Mouse (Mus musculus): ENCODE results near the gene Tmem39a. TPM values are rescaled to one million over a fixed set of nuclear protein-coding genes. Genes with fewer than 3 reads are reported as not detected.
A peak's percentile ranks its signal among the peaks of the same experiment; 100 is the strongest.

Tmem39a gene
- total and polyA plus RNA-seq, 3 experiments: 17.3 to 148 (median 53.5) TPM

DNA sequence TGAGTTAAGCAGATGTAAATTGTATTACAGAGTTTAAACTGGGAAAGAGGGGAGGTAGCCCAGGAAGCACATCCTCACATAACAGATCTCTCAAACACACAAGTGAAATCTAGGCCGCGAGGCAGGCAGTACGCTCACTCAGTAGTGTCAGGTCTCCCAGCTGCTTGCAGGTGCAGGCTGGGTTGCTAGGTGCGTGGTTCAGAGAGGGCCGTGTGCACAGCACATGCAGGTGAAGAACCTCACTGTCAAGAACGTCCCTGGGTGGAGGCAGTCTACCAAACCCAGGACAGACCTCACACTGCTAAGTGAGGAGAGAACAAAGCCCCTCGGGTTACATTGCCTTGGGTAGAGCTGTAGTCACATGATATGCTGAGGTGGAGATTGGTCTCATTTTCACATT lies 26.3 kb downstream of the Tmem39a start:
- DNase-seq (ENCODE audit: low spot score) (no peak), ATAC-seq (ENCODE audit: extremely low read depth, insufficient number of reproducible peaks, low FRiP score, poor library complexity, severe bottlenecking) (no peak)
- Histone ChIP-seq H3K27me3 (ENCODE audit: insufficient read depth, low read length) (no peaks in the 10 kb centered on the region), H3K4me3 (ENCODE audit: low read depth, low read length) (peak overlapping the region; percentile 23; the same call in 1 of the 2 replicates), H3K36me3 (replicated peaks) (peaks cover 94% of the 10 kb centered on the region), H3K9me3 (replicated peaks) (no peaks in the 10 kb centered on the region), H3K4me1 (ENCODE audit: insufficient read depth, low read depth, low read length) (peaks cover 18% of the 10 kb centered on the region)
- TF ChIP-seq GATA1 (IDR thresholded peaks at IDR 0.05; ENCODE audit: borderline replicate concordance, low read length): no peak
- TF ChIP-seq TAL1 (conservative IDR thresholded peaks at IDR 0.05; ENCODE audit: low read depth, low read length): no peak
- no peak for TF ChIP-seq POLR2AphosphoS5 (IDR thresholded peaks at IDR 0.05; ENCODE audit: insufficient replicate concordance, low read depth, low read length)
- no peak for TF ChIP-seq CTCF (IDR thresholded peaks at IDR 0.05; ENCODE audit: low read depth, low read length)
- no peak for TF ChIP-seq GATA2 (IDR thresholded peaks at IDR 0.05; ENCODE audit: borderline replicate concordance, low read depth, low read length)

DNA sequence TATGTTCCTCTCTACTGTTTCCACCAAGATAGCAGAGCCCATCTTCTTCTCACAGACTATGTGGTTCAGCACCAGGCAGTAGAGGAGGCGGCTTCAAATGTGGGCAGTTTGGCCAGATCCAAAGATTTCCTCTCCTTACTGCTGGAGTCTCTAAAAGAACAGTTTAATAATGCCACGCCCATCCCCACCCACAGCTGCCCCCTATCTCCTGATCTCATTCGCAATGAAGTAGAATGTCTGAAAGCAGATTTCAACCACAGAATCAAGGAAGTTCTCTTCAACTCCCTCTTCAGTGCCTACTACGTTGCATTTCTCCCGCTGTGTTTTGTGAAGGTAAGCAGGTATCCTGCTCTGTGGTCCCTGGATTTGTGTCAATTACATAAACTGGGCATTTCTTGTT lies 26.7 kb downstream of the Tmem39a start:
- no peaks in the 10 kb centered on the region for H3K27me3 ChIP-seq (ENCODE audit: insufficient read depth, low read length)
- H3K9me3 ChIP-seq (replicated peaks): no peaks in the 10 kb centered on the region
- peaks cover 18% of the 10 kb centered on the region for H3K4me1 ChIP-seq (ENCODE audit: insufficient read depth, low read depth, low read length)
- no peak overlapping the region; the same call in 1 of the 2 replicates for H3K4me3 ChIP-seq (ENCODE audit: low read depth, low read length)
- no peak for TF ChIP-seq TAL1 (conservative IDR thresholded peaks at IDR 0.05; ENCODE audit: low read depth, low read length)
- peak; percentile 72; the same call in 1 of the 2 replicates for TF ChIP-seq GATA2 (IDR thresholded peaks at IDR 0.05; ENCODE audit: borderline replicate concordance, low read depth, low read length)
- peaks cover 95% of the 10 kb centered on the region for H3K36me3 ChIP-seq (replicated peaks)
- ATAC-seq (ENCODE audit: extremely low read depth, insufficient number of reproducible peaks, low FRiP score, poor library complexity, severe bottlenecking): peak; percentile 81
- peak; percentile 6 for DNase-seq (ENCODE audit: low spot score)

DNA sequence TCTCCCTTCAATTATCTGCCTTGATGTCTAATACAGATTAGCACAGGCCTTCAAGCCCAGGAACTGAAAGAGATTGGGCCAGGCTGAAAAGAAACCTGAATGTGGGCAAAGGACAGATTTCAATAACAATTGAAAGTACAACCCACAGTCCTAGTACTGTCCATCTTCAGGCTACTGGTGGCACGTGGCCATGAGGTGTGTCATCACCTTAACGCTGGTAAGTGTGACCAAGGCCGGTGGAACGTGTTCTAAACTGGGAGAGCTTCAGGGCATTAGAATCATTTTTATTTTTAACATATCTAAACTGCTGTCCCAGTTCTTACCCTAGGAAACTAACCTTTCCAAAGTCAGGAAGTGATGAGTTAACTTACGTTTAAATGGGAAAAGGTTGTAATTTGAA lies 28.7 kb downstream of the Tmem39a start:
- Histone ChIP-seq H3K27me3 (ENCODE audit: insufficient read depth, low read length) (no peaks in the 10 kb centered on the region), H3K36me3 (replicated peaks) (peaks cover 92% of the 10 kb centered on the region), H3K9me3 (replicated peaks) (no peaks in the 10 kb centered on the region), H3K4me1 (ENCODE audit: insufficient read depth, low read depth, low read length) (peaks cover 18% of the 10 kb centered on the region), H3K4me3 (ENCODE audit: low read depth, low read length) (no peak overlapping the region)
- no peak for TF ChIP-seq GATA2 (IDR thresholded peaks at IDR 0.05; ENCODE audit: borderline replicate concordance, low read depth, low read length)
- TF ChIP-seq CTCF (IDR thresholded peaks at IDR 0.05; ENCODE audit: low read depth, low read length): no peak
- no peak for TF ChIP-seq TAL1 (conservative IDR thresholded peaks at IDR 0.05; ENCODE audit: low read depth, low read length)
- no peak for TF ChIP-seq POLR2AphosphoS5 (IDR thresholded peaks at IDR 0.05; ENCODE audit: insufficient replicate concordance, low read depth, low read length)
- no peak for TF ChIP-seq GATA1 (IDR thresholded peaks at IDR 0.05; ENCODE audit: borderline replicate concordance, low read length)
- ATAC-seq (ENCODE audit: extremely low read depth, insufficient number of reproducible peaks, low FRiP score, poor library complexity, severe bottlenecking): no peak
- DNase-seq (ENCODE audit: low spot score): no peak

DNA sequence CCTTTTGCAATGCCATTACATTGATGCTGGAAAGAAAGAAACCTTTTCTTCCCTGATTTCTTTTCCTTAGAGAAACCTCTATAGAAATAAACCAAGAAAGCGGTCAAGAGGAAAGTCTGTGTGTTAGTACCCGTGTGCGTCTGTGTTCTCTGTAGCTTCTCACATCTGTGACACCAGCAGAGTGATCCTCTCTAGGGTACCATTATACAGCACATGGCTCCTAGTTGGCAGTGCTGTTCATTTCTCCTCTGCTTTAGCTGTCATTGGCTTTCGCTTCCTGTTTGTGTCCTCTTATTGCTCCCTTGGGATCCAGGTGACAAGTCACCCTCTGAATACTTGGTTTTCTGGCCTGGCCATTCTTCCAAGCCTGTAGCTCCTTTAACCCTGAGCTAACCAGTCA lies 29.1 kb downstream of the Tmem39a start:
- ATAC-seq (ENCODE audit: extremely low read depth, insufficient number of reproducible peaks, low FRiP score, poor library complexity, severe bottlenecking) (no peak), DNase-seq (ENCODE audit: low spot score) (no peak)
- Histone ChIP-seq H3K27me3 (ENCODE audit: insufficient read depth, low read length) (no peaks in the 10 kb centered on the region), H3K36me3 (replicated peaks) (peaks cover 92% of the 10 kb centered on the region), H3K4me3 (ENCODE audit: low read depth, low read length) (no peak overlapping the region), H3K9me3 (replicated peaks) (no peaks in the 10 kb centered on the region), H3K4me1 (ENCODE audit: insufficient read depth, low read depth, low read length) (peaks cover 18% of the 10 kb centered on the region)
- TF ChIP-seq CTCF (IDR thresholded peaks at IDR 0.05; ENCODE audit: low read depth, low read length) (no peak), GATA2 (IDR thresholded peaks at IDR 0.05; ENCODE audit: borderline replicate concordance, low read depth, low read length) (no peak), GATA1 (IDR thresholded peaks at IDR 0.05; ENCODE audit: borderline replicate concordance, low read length) (no peak), POLR2AphosphoS5 (IDR thresholded peaks at IDR 0.05; ENCODE audit: insufficient replicate concordance, low read depth, low read length) (no peak), TAL1 (conservative IDR thresholded peaks at IDR 0.05; ENCODE audit: low read depth, low read length) (no peak)

DNA sequence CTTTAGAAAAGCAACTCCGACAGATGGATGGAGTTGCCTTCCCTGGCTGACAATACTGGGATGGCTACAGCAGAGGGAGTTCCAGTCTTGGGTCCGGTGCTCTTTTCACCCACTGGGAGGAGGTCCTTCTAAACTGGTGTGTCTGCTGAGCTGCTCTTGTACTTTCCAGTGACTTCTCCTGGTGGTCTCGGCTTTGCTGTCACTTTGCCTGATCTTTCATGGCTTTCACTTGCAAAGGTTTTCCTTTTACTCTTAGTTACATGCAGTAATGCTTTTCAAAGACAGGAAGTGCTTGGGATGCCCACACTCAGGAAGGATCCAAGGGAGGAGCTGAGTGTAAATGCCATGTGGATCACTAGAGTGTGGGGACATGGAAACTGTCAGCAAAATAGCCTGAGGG lies 33.0 kb downstream of the Tmem39a start:
- no peak for DNase-seq (ENCODE audit: low spot score)
- H3K4me3 ChIP-seq (ENCODE audit: low read depth, low read length): no peak overlapping the region
- peaks cover 77% of the 10 kb centered on the region for H3K36me3 ChIP-seq (replicated peaks)
- H3K9me3 ChIP-seq (replicated peaks): no peaks in the 10 kb centered on the region
- H3K4me1 ChIP-seq (ENCODE audit: insufficient read depth, low read depth, low read length): no peaks in the 10 kb centered on the region
- no peak for ATAC-seq (ENCODE audit: extremely low read depth, insufficient number of reproducible peaks, low FRiP score, poor library complexity, severe bottlenecking)
- no peaks in the 10 kb centered on the region for H3K27me3 ChIP-seq (ENCODE audit: insufficient read depth, low read length)
- TF ChIP-seq TAL1 (conservative IDR thresholded peaks at IDR 0.05; ENCODE audit: low read depth, low read length): no peak
- TF ChIP-seq GATA1 (IDR thresholded peaks at IDR 0.05; ENCODE audit: borderline replicate concordance, low read length): no peak
- TF ChIP-seq CTCF (IDR thresholded peaks at IDR 0.05; ENCODE audit: low read depth, low read length): no peak
- no peak for TF ChIP-seq POLR2AphosphoS5 (IDR thresholded peaks at IDR 0.05; ENCODE audit: insufficient replicate concordance, low read depth, low read length)
- no peak for TF ChIP-seq GATA2 (IDR thresholded peaks at IDR 0.05; ENCODE audit: borderline replicate concordance, low read depth, low read length)

DNA sequence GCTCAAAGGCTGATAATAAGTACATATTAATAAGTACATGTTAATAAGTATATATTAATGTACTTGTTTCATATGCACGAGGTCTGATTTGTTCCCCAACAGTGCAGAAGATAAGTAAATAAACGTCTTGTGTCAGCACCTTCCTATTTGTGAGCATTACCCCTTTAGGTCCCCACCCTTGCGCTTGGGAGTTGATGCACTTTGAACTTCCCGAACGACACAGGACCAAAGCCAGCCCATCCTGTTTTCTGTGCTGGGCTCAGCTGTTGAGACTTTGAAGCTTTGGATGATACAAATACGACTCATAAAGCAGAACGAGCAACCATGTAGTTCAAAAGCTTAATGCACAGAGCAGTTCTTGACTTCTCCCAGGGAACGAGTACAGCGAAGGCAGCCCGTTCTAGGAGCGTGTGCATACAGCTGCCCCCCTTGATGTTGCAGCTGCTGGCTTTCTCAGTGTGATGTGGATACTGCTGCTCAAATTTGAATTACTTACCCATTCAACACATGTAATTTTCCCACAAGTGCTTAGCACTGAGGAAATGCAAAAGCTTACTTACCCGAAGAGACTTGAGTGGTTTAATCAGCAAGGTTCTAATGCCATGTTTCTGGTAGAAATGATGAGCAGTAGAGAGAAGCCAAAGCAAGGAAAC lies 33.7 kb downstream of the Tmem39a start:
- Histone ChIP-seq H3K9me3 (replicated peaks) (no peaks in the 10 kb centered on the region), H3K4me1 (ENCODE audit: insufficient read depth, low read depth, low read length) (no peaks in the 10 kb centered on the region), H3K27me3 (ENCODE audit: insufficient read depth, low read length) (no peaks in the 10 kb centered on the region), H3K4me3 (ENCODE audit: low read depth, low read length) (no peak overlapping the region), H3K36me3 (replicated peaks) (peaks cover 71% of the 10 kb centered on the region)
- ATAC-seq (ENCODE audit: extremely low read depth, insufficient number of reproducible peaks, low FRiP score, poor library complexity, severe bottlenecking) (no peak), DNase-seq (ENCODE audit: low spot score) (no peak)
- TF ChIP-seq POLR2AphosphoS5 (IDR thresholded peaks at IDR 0.05; ENCODE audit: insufficient replicate concordance, low read depth, low read length) (no peak), CTCF (IDR thresholded peaks at IDR 0.05; ENCODE audit: low read depth, low read length) (no peak), TAL1 (conservative IDR thresholded peaks at IDR 0.05; ENCODE audit: low read depth, low read length) (no peak), GATA2 (IDR thresholded peaks at IDR 0.05; ENCODE audit: borderline replicate concordance, low read depth, low read length) (no peak), GATA1 (IDR thresholded peaks at IDR 0.05; ENCODE audit: borderline replicate concordance, low read length) (no peak)
